Mouse (Mus musculus) cerebellum, adult 8-10 months (tissue): ENCODE results near the gene Gm14496.
"Not testable (repeated sequence)": the region's sequence is repeated elsewhere in the genome, so short reads cannot be mapped to it uniquely, and the experiment has no call there.

Experiments
- DNase-seq: peaks from one replicate; pipeline ENCODE4 v3.0.0; 2022

Gm14496 gene

DNA sequence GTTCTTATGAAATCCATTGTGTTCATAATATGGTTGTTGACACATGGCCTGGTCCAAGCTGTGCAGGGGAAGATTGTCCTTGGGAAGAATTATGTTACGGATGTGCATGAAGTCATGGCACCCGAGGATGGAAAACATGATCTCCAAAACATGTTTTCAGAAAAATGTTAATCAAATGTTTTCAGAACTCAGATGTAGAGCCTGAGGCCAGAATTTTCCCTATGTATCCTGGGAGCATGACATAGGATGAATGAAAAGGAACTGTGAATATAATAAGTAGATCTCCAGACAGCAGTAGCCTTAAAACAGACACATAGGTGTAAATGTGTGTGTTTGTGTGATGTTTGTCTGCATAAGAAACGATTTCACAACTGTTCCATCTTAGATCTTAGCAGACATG lies at the start of gene Gm14496:
Gene Gm14496, plus strand, starts transcription at position 301 of the 400 bp plus-strand sequence.
- no peak for DNase-seq

DNA sequence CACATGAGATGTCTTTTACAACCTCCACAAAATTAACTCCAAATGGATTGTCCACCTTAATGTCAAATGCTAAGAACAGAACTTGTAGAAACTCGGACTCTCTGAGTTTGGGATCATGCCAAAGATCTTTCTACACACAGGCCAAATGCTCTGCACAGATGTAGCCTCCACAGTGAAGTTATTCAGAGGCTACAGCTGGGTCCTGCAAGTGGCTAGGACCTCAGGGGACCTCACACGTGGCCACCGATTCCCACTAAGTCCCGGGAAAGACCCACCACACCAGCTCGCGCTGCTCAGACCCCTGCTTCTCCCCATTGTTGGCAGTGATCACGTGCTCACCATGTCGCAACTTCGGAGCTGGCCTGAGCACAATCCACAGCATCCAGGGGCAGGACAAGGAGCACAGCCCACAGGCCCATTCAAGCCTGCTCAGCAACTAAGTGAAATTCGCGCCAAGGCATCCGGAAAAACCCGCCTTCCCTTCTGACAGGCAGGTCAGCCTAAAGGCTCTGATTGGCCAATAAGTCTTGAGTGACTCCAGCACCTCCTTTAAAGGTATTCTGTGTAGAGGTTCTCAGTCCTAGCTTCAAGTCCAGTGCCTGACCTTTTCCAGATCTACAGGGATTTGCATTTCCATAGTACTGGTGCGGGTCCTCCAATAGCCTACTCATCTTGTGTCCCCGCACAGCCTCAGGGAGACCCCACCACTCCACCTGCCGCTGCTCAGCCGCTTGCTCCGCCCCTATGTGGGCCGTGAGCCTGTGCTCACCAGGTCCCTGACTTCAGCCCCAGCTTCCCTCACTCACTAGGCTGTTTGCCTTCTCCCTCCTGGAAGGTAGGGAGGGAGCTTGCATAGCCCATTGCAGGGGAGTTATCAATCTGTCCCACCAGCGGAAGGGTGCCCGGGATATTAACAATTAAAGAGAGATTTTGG lies 37.9 kb upstream of the Gm14496 start:
- not testable (repeated sequence) for DNase-seq

DNA sequence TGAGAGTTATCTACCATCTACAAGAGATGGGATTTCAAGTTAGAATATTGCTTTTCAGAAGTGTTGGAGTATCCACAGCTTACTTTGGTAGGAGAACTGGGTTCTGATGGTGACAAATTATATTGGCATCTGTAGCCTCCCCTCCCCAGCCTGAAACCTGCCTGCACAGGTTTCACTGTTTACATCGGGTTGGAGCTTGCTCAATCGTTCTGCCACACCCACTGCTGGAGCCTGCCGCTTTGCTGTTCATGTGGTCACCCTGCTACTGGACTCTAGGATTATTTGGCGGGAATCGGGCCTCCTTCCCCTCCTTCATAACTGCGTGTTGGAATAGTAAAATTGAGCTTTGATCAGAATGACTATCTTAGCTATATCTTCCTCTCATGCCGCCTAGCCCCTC lies 22.5 kb upstream of the Gm14496 start:
- DNase-seq: no peak

GRCm38 (mm10) chr2:181969187-181969586 lies 21.7 kb upstream of the Gm14496 start:
- no peak for DNase-seq

DNA sequence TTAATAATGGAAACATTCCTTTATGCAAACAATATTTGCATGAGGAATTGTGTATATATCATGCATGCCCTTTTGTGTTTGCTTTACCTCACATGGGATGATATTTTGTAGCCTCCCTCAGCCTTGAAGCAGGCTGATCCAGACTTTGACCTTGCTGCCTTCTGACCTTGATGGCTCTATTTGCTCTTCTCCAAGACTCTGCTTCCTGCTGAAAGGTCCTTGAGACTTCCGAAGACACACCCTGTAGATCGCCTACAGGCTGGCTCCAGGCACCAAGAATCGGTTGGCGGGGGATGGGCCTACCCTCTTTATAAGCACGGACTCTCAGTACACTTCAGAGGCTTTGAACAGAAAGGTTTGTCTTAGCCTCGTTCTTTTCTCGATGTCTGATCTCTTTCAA lies 9.0 kb upstream of the Gm14496 start:
- not testable (repeated sequence) for DNase-seq
